Mouse (Mus musculus): Measurements from ENCODE around the gene Fas. TPM values are rescaled to one million over a fixed set of nuclear protein-coding genes. Genes with fewer than 3 reads are reported as not detected.

Fas gene
- polyA plus RNA-seq, 1 experiment from 2014 or later: 4.8 TPM

DNA sequence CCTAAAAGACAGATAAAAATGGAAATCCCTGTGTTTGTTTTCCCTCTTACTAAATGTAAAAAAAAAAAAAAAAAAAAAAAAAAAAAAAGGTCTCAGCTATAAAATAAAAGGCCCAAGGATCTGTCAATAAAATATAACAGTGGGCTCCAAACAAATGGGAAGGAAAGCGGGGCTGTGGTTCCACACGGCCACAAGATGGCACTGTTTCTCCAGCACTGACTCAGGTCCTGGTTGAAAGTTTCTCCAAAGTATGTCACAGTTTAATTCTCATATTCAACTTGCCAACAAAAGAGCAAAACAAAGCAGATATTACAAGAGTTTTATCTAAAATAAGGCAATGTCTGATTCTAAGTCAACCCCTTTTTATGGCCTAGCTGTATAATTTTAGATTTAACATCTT is 43.8 kb downstream of the Fas start:
- Histone ChIP-seq H3K9me3 (no peaks in the 10 kb centered on the region), H3K4me1 (no peaks in the 10 kb centered on the region), H3K36me3 (no peaks in the 10 kb centered on the region), H3K27ac (no peak overlapping the region), H3K4me3 (no peak overlapping the region), H3K27me3 (ENCODE audit: insufficient read depth, poor library complexity, severe bottlenecking) (no peaks in the 10 kb centered on the region)
- peak; percentile 80 for DNase-seq (ENCODE audit: low spot score)
- 6% methylated on average over 2 of the region's 2 CpGs for WGBS

- no peak overlapping the region for H3K4me3 ChIP-seq
- H3K27ac ChIP-seq: no peak overlapping the region
- DNase-seq (ENCODE audit: low spot score): no peak
- WGBS: 71% methylated on average over 2 of the region's 2 CpGs
- no peaks in the 10 kb centered on the region for H3K9me3 ChIP-seq
- H3K4me1 ChIP-seq: no peaks in the 10 kb centered on the region
- no peaks in the 10 kb centered on the region for H3K27me3 ChIP-seq (ENCODE audit: insufficient read depth, poor library complexity, severe bottlenecking)
- no peaks in the 10 kb centered on the region for H3K36me3 ChIP-seq
Measured at GRCm38 (mm10) chr19:34344702-34345101, 54.2 kb downstream of the Fas start.

GRCm38 (mm10) chr19:34345616-34346267 is 55.3 kb downstream of the Fas start:
- 60% methylated on average over 8 of the region's 8 CpGs for WGBS
- no peak overlapping the region for H3K4me3 ChIP-seq
- DNase-seq (ENCODE audit: low spot score): no peak
- H3K9me3 ChIP-seq: no peaks in the 10 kb centered on the region
- H3K36me3 ChIP-seq: no peaks in the 10 kb centered on the region
- no peaks in the 10 kb centered on the region for H3K27me3 ChIP-seq (ENCODE audit: insufficient read depth, poor library complexity, severe bottlenecking)
- H3K27ac ChIP-seq: no peak overlapping the region
- no peaks in the 10 kb centered on the region for H3K4me1 ChIP-seq

DNA sequence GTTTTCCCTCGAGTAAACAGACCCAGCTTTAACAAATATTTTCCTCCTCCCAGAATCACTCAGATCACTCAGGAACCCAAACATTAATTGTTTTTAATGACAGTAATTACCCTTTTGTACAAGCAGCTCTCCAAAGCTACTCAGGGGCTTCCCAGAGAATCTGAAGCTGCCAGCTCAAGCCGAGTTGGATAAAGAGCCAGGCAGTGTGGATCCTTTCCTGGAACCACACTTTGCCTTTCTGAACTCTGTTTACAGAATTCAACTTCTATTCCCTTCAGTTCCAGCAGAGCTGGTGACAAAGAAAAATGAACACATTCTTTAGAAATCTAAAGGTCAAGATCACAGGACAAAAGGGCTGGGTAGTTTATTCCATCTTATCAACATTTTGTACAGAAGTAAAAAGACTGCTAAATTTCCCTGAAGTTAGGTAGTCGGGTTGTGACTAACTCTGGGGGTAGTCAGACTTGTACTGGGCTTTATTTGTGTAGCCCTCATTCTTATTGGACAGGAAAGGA is 62.9 kb downstream of the Fas start:
- Histone ChIP-seq H3K36me3 (no peaks in the 10 kb centered on the region), H3K27me3 (ENCODE audit: insufficient read depth, poor library complexity, severe bottlenecking) (no peaks in the 10 kb centered on the region), H3K4me3 (no peak overlapping the region), H3K4me1 (no peaks in the 10 kb centered on the region), H3K27ac (no peak overlapping the region), H3K9me3 (no peaks in the 10 kb centered on the region)
- DNase-seq (ENCODE audit: low spot score): no peak
- WGBS: 43% methylated on average over 3 of the region's 3 CpGs

GRCm38 (mm10) chr19:34362639-34363038 is 72.2 kb downstream of the Fas start:
- no peak overlapping the region for H3K4me3 ChIP-seq
- H3K9me3 ChIP-seq: 0 out of 2 replicates have a peak, but pooled peaks cover 4% of the 10 kb centered on the region
- H3K27ac ChIP-seq: no peak overlapping the region
- WGBS: 85% methylated on average over 1 of the region's 1 CpGs
- H3K27me3 ChIP-seq (ENCODE audit: insufficient read depth, poor library complexity, severe bottlenecking): no peaks in the 10 kb centered on the region
- H3K4me1 ChIP-seq: no peaks in the 10 kb centered on the region
- no peaks in the 10 kb centered on the region for H3K36me3 ChIP-seq
- DNase-seq (ENCODE audit: low spot score): no peak

DNA sequence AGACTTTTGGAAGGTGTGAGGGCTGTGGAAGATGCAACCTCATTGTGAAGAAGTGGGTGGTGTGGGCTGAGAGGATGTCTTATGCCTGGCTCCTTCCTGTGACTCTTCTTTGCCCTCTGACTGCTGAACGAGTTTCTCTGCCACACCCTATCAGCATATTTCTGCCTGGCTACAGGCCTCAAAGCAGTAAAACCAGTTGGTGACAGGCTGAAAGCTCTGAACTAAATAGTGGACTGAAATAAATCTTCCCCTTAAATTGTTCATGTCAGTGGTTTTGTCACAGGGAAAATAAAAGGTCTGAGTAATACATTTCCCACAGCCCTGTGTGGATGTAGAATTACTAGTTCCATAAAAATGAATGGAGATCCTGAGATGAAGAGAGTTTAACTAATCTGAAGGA is 79.1 kb downstream of the Fas start:
- H3K9me3 ChIP-seq: no peaks in the 10 kb centered on the region
- H3K36me3 ChIP-seq: no peaks in the 10 kb centered on the region
- H3K4me1 ChIP-seq: no peaks in the 10 kb centered on the region
- 18% methylated on average over 1 of the region's 1 CpGs for WGBS
- no peak for DNase-seq (ENCODE audit: low spot score)
- H3K27ac ChIP-seq: no peak overlapping the region
- no peak overlapping the region for H3K4me3 ChIP-seq
- H3K27me3 ChIP-seq (ENCODE audit: insufficient read depth, poor library complexity, severe bottlenecking): no peaks in the 10 kb centered on the region

DNA sequence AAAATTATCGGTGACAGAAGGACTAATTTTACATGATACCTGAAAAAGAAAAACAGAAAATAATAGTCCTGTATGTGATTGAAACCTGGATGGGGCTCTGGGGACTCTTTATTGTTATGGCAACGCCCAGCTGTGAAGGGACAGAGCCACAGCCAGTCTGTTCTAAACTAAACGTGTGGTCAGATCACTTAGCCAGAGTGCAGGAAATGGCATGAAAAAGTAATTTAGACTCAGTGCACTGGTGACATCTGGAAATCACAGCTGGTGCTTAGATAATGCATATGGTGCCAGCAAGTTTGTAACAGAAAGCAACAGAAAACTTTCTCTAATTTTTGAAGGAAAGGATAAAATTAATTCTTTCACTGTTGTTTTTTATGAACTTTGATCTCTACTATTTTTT is 79.9 kb downstream of the Fas start:
- Histone ChIP-seq H3K27ac (no peak overlapping the region), H3K4me3 (no peak overlapping the region), H3K36me3 (no peaks in the 10 kb centered on the region), H3K27me3 (ENCODE audit: insufficient read depth, poor library complexity, severe bottlenecking) (no peaks in the 10 kb centered on the region), H3K4me1 (no peaks in the 10 kb centered on the region), H3K9me3 (no peaks in the 10 kb centered on the region)
- no peak for DNase-seq (ENCODE audit: low spot score)
- WGBS: 53% methylated on average over 3 of the region's 3 CpGs

Other genes with a start within 250 kb of the Fas start
- not detected in 2 replicates for gene Lipn, start 223.3 kb upstream of the Fas start, polyA plus RNA-seq (2016; fragmentation: Nextera tagmentation; extraction: Ambion mirVana)
- not detected in 2 replicates for gene Lipm, start 189.7 kb upstream of the Fas start, polyA plus RNA-seq (2016; fragmentation: Nextera tagmentation; extraction: Ambion mirVana)
- gene Ankrd22, start 124.6 kb upstream of the Fas start, polyA plus RNA-seq (2016; fragmentation: Nextera tagmentation; extraction: Ambion mirVana): not detected in 2 replicates
- gene Stambpl1, start 98.4 kb upstream of the Fas start, polyA plus RNA-seq (2016; fragmentation: Nextera tagmentation; extraction: Ambion mirVana): 3.9 and 6.3 TPM in 2 replicates
- 1,821 and 2,118 TPM in 2 replicates for gene Acta2, start 35.1 kb upstream of the Fas start, polyA plus RNA-seq (2016; fragmentation: Nextera tagmentation; extraction: Ambion mirVana)
- gene Ch25h, start 184.5 kb downstream of the Fas start, polyA plus RNA-seq (2016; fragmentation: Nextera tagmentation; extraction: Ambion mirVana): 2.5 and 3.0 TPM in 2 replicates
- gene Lipa, start 236.8 kb downstream of the Fas start, polyA plus RNA-seq (2016; fragmentation: Nextera tagmentation; extraction: Ambion mirVana): 32.3 and 39.3 TPM in 2 replicates

Measured in heart, embryonic 10.5 days (tissue).